Mouse (Mus musculus) myocyte (in vitro differentiated cells): ENCODE measurements around the gene Eipr1.

Experiments used
- POLR2A ChIP-seq: IDR thresholded peaks from one replicate; pipeline ENCODE4 v1.6.1; 2011; ENCODE audit warnings: low read depth, mild to moderate bottlenecking, control low read depth, moderate library complexity; ENCODE audit not compliant: insufficient read length
- USF1 ChIP-seq: IDR thresholded peaks from one replicate; pipeline ENCODE4 v1.6.1; 2011; ENCODE audit warnings: low read depth, mild to moderate bottlenecking, control low read depth, moderate library complexity

DNA sequence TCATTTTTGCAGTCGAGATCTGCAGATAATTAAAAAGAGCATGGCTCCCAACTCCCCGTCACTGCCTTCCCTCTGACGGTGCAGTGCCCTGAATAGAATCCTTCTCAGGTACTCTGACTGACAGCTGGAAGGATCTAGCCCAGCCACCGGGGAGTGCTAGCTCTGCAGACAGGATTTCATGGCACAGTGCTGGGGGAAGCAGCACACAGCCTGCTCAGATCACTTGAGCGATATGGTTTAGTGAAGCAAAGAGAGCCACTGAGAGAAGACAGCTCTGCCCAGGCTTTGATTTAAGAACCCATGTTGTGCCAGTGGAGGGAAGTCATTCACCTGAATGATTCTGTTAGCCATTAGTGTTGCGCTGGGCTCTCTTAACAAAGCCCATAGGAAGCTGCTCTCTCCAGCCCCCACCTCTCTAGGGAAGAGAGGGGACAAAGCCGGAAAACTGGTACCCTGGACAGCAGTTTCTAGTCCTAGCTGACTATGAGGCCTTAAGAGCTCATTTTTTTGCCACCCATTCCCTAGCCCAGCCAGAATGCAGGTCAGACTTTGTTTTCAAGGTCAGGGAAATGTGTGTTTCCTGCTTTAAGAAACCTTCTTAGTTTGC lies 137.6 kb downstream of the Eipr1 start:
- TF ChIP-seq POLR2A (no peak), USF1 (no peak)
